Mouse (Mus musculus): Measurements from ENCODE around the gene Inha.

The Inha gene

GRCm38 (mm10) chr1:75521321-75522031 is 14.6 kb downstream of the Inha start, which contains the start of gene Stk11ip:
Gene Stk11ip (plus strand): TSS chr1:75521529.
- peak; percentile 98 for DNase-seq (ENCODE audit: low spot score)

GRCm38 (mm10) chr1:75524679-75525078 is 17.8 kb downstream of the Inha start:
- DNase-seq (ENCODE audit: low spot score): no peak

- DNase-seq (ENCODE audit: low spot score): peak; percentile 16
Measured at GRCm38 (mm10) chr1:75530546-75530945, 23.7 kb downstream of the Inha start.

- DNase-seq (ENCODE audit: low spot score): no peak
Measured at GRCm38 (mm10) chr1:75532280-75533172, 25.6 kb downstream of the Inha start.

GRCm38 (mm10) chr1:75533325-75534252 is 26.7 kb downstream of the Inha start:
- DNase-seq (ENCODE audit: low spot score): no peak

GRCm38 (mm10) chr1:75537587-75537986 is 30.7 kb downstream of the Inha start:
- DNase-seq (ENCODE audit: low spot score): no peak

GRCm38 (mm10) chr1:75538597-75539190 is 31.8 kb downstream of the Inha start:
- DNase-seq (ENCODE audit: low spot score): no peak

- no peak for DNase-seq (ENCODE audit: low spot score)
Measured at GRCm38 (mm10) chr1:75541496-75541895, 34.6 kb downstream of the Inha start.

- DNase-seq (ENCODE audit: low spot score): no peak
Measured at GRCm38 (mm10) chr1:75544351-75544750, 37.5 kb downstream of the Inha start.

- DNase-seq (ENCODE audit: low spot score): peak; percentile 61
Measured at GRCm38 (mm10) chr1:75545965-75546956, 39.4 kb downstream of the Inha start, which contains the start of gene Slc4a3. Gene Slc4a3 (plus strand): TSS chr1:75546266.

GRCm38 (mm10) chr1:75547351-75547750 is 40.5 kb downstream of the Inha start:
- no peak for DNase-seq (ENCODE audit: low spot score)

GRCm38 (mm10) chr1:75548083-75548482 is 41.2 kb downstream of the Inha start:
- DNase-seq (ENCODE audit: low spot score): no peak

GRCm38 (mm10) chr1:75548871-75549270 is 42.0 kb downstream of the Inha start:
- DNase-seq (ENCODE audit: low spot score): no peak

GRCm38 (mm10) chr1:75549289-75550279 is 42.7 kb downstream of the Inha start:
- no peak for DNase-seq (ENCODE audit: low spot score)

GRCm38 (mm10) chr1:75550586-75550985 is 43.7 kb downstream of the Inha start:
- no peak for DNase-seq (ENCODE audit: low spot score)

GRCm38 (mm10) chr1:75555680-75556079 is 48.8 kb downstream of the Inha start:
- no peak for DNase-seq (ENCODE audit: low spot score)

- no peak for DNase-seq (ENCODE audit: low spot score)
Measured at GRCm38 (mm10) chr1:75556143-75556781, 49.4 kb downstream of the Inha start.

- DNase-seq (ENCODE audit: low spot score): no peak
Measured at GRCm38 (mm10) chr1:75557041-75557440, 50.2 kb downstream of the Inha start.
